Mouse (Mus musculus): Measurements from ENCODE around the gene Tha1. TPM values are rescaled to one million over a fixed set of nuclear protein-coding genes. Genes with fewer than 3 reads are reported as not detected.

Gene Tha1
- total RNA-seq (2021) = 1 to 10 TPM; 4.2 TPM

DNA sequence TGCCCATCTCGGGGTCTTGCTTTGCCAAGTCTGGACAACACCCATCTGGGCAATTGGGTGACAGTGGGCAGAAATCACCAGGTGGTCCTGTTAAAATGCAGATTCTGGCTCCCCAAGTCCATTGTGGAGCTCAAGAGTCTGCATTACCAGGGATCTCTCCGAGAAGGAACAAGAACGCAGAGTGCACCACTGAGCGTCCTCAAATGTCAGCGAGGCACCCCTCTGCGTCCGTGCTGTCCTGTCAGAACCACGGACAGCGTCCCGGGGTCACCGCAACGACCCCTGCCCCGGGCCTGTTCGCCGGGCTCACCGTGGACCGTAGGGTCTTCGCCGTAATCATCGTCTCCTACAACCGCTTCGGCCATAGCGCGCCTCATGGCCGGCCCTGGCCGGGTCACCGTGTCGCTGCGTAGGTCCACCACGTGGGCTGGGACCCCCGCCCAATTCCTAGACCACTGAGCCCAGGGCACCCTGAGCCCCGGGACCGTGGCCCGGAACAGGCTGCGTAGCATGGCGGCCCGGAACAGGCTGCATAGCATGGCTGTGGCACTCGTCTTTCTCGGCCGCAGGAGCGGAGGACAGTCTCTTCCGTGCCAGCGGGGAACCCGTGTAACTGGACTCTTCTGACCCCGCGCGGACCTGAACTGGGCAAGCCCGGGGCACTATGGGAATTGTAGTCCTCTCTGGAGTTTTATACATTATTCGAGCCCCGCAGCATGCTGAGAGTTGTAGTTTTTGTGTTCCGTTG is at the start of gene Tha1:
Gene Tha1, minus strand, starts transcription at position 621 of the 748 bp plus-strand sequence.
- peak; percentile 52 to 62 for DNase-seq (ENCODE audit: extremely low spot score in 1 of 2, low spot score in 1 of 2)

DNA sequence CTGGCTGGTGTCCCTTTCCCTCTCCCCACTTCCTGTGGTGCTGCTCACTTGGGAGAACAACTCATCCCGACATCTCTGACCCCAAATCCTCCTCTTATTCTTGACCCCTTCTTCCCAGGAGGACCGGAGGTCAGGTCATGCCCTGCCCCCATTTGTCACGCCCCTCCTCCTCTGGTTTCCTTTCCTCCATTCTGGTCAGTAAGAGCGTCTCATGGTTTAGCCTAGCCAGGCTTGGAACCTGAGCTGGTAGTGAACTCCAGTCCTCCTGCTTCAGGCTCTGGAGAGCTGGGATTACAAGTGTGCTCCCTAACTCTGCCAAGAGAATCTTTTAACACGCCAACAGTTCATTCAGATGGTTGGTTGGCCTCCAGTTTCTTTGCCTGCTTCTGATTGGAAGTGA is 45.9 kb upstream of the Tha1 start:
- DNase-seq (ENCODE audit: extremely low spot score in 1 of 2, low spot score in 1 of 2) = no peak

DNA sequence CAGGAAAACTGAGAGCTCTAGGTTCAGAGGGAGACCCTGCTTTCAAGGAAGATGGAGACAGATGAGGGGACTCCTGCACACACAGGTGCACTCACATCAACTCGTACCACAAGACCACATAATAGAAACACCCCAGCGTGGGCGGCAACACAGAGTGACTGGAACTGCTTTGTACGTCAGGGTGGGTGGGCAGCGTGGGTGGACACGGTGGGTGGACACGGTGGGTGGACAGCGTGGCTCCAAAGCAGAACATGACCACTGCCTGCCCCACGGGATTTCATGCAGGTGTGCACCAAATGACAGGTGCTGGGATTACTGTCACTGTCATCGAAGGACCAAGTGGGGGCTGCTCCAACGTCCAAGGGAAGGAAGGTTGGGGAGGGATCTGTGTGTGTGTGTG is 45.3 kb upstream of the Tha1 start:
- DNase-seq (ENCODE audit: extremely low spot score in 1 of 2, low spot score in 1 of 2) = no peak

- no peak for DNase-seq (ENCODE audit: extremely low spot score in 1 of 2, low spot score in 1 of 2)
Measured at GRCm38 (mm10) chr11:117915837-117916236, 42.6 kb upstream of the Tha1 start.

GRCm38 (mm10) chr11:117915341-117915740 is 42.1 kb upstream of the Tha1 start:
- no peak for DNase-seq (ENCODE audit: extremely low spot score in 1 of 2, low spot score in 1 of 2)

DNA sequence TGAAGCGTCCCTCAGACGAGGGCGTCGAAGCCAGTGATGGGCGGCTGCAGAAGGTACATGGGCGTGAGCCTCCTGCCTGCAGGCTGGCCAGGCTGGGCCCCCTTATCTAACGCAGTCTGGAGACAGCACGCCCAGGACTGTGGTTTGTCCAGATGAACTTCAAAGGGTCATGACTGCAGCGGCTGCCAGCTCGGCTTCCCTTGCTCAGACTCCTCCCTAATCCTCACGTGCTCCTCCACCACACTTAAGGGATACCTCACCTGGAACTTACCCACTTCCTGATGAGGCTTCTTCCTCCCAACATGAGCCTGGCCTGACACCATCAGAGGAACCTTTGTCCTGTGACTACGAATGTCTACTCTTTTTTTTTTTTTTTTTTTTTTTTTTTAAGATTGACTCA is 41.2 kb upstream of the Tha1 start:
- DNase-seq (ENCODE audit: extremely low spot score in 1 of 2, low spot score in 1 of 2) = no peak

DNA sequence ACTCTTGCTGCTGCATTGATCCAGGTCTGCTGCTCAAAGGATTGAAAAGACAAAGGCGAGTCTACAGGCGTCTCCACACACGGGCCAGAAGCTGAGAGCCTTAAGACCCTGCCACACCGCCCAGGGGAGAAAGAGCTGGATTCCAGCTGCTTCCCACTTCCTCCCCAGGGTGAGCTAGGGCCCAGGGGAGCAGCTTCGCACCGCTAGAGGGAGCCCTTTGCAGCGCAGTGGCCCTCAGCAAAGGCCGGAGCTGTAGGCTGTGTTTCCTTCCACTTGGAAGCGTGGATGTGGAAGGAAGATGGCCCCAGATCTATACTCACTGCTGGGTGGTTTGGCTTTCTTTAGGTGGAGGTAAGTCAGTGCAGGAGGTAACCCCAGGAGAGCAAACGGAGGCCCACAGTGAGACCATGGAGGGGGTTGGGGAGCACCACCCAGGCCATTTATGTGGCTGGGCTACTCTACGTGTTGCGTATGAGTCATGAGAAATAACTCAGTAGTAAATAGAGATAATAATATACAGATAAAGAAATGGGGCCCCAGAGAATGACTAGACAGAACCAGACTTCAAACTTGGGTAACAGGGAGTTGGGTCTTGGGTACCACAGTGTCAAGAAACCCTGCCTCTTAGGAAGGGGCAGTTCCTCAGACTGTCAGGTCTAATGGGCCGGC is 39.5 kb upstream of the Tha1 start:
- DNase-seq (ENCODE audit: extremely low spot score in 1 of 2, low spot score in 1 of 2) = peak; percentile 63 to 84

GRCm38 (mm10) chr11:117909337-117909736 is 36.1 kb upstream of the Tha1 start:
- no peak for DNase-seq (ENCODE audit: extremely low spot score in 1 of 2, low spot score in 1 of 2)

DNA sequence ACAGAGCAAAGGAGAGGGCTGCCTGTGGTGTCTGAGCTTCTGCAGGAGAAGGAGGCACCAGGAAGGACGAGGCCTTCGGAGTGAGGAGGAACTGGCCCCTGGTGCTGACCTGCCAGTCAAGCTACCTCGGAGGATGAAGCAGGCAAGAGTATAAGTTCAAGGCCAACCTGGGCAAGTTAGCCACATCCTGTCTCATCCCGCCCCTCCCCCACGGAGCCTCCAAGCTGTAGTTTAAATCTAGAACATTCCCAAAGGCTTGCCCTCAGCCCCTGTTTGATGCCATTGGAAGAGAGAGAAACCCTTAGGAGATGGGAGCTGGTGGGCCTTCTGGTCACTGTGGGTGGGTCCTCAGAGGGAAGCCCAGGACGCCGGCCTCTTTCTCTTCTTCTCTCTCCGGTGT is 31.2 kb upstream of the Tha1 start:
- no peak for DNase-seq (ENCODE audit: extremely low spot score in 1 of 2, low spot score in 1 of 2)

- no peak for DNase-seq (ENCODE audit: extremely low spot score in 1 of 2, low spot score in 1 of 2)
Measured at GRCm38 (mm10) chr11:117902282-117902681, 29.0 kb upstream of the Tha1 start.

- DNase-seq (ENCODE audit: extremely low spot score in 1 of 2, low spot score in 1 of 2) = no peak
Measured at GRCm38 (mm10) chr11:117896533-117896932, 23.3 kb upstream of the Tha1 start.

DNA sequence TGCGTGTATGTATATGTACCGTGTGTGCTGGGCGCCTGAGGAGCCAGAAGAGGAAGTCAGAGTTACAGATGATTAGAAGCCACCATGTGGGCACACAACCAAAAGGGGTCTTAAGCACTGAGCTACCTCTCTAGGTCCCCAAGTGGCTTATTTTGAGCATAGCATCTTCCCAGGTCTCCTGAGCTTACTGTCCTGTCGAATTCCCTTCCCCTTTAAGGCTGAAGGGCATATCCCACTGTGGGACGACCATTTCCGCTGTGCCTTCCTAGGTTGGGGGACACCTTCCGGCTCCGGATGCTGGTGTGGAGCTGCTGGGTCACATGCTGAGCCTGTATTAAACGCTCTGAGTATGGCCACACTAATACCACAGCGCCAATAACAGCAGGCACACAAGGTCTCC is 21.4 kb upstream of the Tha1 start:
- no peak for DNase-seq (ENCODE audit: extremely low spot score in 1 of 2, low spot score in 1 of 2)

DNA sequence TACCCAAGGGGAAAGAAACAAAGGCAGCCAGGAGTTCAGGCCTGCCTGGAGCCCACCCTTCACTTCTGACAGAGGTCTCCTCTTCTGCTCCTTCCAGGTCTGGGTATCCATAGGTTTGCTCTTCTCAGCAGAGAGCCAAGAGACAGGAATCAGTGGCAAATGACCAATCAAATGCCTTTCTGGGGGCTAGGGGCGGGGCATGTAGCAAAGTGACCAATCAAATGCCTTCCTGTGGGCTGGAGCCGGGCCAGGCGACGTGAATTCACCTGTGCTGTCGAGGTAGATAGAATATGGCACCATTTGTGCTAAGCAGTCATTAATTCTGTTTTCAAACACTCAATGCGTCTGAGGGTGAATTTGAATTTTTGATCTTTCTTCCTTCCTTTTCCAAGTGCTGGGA is 18.9 kb upstream of the Tha1 start:
- DNase-seq (ENCODE audit: extremely low spot score in 1 of 2, low spot score in 1 of 2) = no peak

DNA sequence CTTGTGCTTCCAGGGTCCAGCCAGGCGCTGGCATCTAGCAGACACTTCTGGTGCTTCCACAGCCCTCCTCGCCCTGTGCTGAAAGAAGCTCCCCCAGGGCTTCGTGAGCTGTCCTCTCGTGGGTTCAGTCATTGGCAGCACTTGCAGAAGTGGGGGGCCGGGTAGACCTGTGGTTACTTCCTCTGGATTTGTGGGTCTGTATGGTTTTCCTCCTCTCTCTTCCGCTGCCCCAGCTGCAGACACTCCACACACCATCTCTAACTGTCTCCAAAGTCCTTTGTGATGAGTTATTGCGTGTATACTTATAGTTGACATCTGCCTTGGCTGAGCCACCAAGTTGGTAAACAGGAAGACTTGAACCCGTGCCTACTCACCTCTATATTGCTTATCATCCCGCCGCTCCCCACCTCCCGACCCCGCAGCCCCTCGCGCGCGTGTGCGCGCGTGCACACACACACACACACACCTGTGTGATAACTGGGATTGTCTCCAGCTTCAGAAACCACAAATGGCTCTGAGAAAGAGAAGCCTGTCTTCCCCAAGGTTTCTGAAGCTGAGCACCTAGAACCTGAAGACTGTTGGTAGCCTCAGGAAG is 18.4 kb upstream of the Tha1 start:
- DNase-seq (ENCODE audit: extremely low spot score in 1 of 2, low spot score in 1 of 2) = no peak

GRCm38 (mm10) chr11:117890519-117891282 is 17.4 kb upstream of the Tha1 start:
- no peak for DNase-seq (ENCODE audit: extremely low spot score in 1 of 2, low spot score in 1 of 2)

GRCm38 (mm10) chr11:117889887-117890340 is 16.6 kb upstream of the Tha1 start:
- DNase-seq (ENCODE audit: extremely low spot score in 1 of 2, low spot score in 1 of 2) = no peak

- DNase-seq (ENCODE audit: extremely low spot score in 1 of 2, low spot score in 1 of 2) = no peak
Measured at GRCm38 (mm10) chr11:117888853-117889822, 15.9 kb upstream of the Tha1 start.

GRCm38 (mm10) chr11:117888168-117888852 is 15.0 kb upstream of the Tha1 start:
- no peak for DNase-seq (ENCODE audit: extremely low spot score in 1 of 2, low spot score in 1 of 2)

- DNase-seq (ENCODE audit: extremely low spot score in 1 of 2, low spot score in 1 of 2) = no peak
Measured at GRCm38 (mm10) chr11:117886000-117886399, 12.7 kb upstream of the Tha1 start.
